Mouse (Mus musculus) heart, postnatal 25 days (tissue): Measurements from ENCODE around the gene Map3k13. TPM values are rescaled to one million over a fixed set of nuclear protein-coding genes. Genes with fewer than 3 reads are reported as not detected.
"Not testable (repeated sequence)": the region's sequence is repeated elsewhere in the genome, so short reads cannot be mapped to it uniquely, and the experiment has no call there.

Experiments
- DNase-seq: peaks from one replicate; pipeline ENCODE4 v3.0.0; 2022; ENCODE audit warnings: low spot score
- intact Hi-C: fragments of 180-260 bp; cut with DNase I; formaldehyde crosslinking; loops from one replicate; pipeline ENCODE4 v1.15.1; 2025
- total RNA-seq, 2 experiments: library from RNA; stranded (reverse); gene quantifications; 2 replicates each; pipeline ENCODE4 v1.2.3; 2021

The Map3k13 gene
- total RNA-seq: under 1 TPM; 0.81 to 0.89 TPM

- intact Hi-C loops: loop anchor here (2.0 kb wide), 1 partner anchor 21 kb away; no protein-coding TSS in a partner anchor
- DNase-seq: peak; percentile 90
Measured at GRCm38 (mm10) chr16:21793875-21794696, at the start of gene Map3k13. TSS of gene Map3k13 (plus strand) at chr16:21794346.

- DNase-seq: no peak
- intact Hi-C loops: no loop called here
Measured at GRCm38 (mm10) chr16:21758447-21758846, 35.7 kb upstream of the Map3k13 start.

- intact Hi-C loops: loop anchor here (5.0 kb wide), 1 partner anchor 281 kb away; no protein-coding TSS in a partner anchor
- no peak for DNase-seq
Measured at GRCm38 (mm10) chr16:21768255-21768654, 25.9 kb upstream of the Map3k13 start.

GRCm38 (mm10) chr16:21769667-21770066, 24.5 kb upstream of the Map3k13 start:
- intact Hi-C loops: loop anchor here (1.0 to 5.0 kb wide), 2 partner anchors 45 to 282 kb away; no protein-coding TSS in a partner anchor
- DNase-seq: no peak

GRCm38 (mm10) chr16:21774725-21775124, 19.4 kb upstream of the Map3k13 start:
- intact Hi-C loops: no loop called here
- DNase-seq: no peak

- no peak for DNase-seq
- intact Hi-C loops: no loop called here
Measured at GRCm38 (mm10) chr16:21778293-21778866, 15.8 kb upstream of the Map3k13 start.

- intact Hi-C loops: no loop called here
- DNase-seq: no peak
Measured at GRCm38 (mm10) chr16:21779149-21779548, 15.0 kb upstream of the Map3k13 start.

GRCm38 (mm10) chr16:21781277-21781676, 12.9 kb upstream of the Map3k13 start:
- intact Hi-C loops: no loop called here
- DNase-seq: no peak

- no peak for DNase-seq
- intact Hi-C loops: no loop called here
Measured at GRCm38 (mm10) chr16:21781895-21782294, 12.3 kb upstream of the Map3k13 start.

GRCm38 (mm10) chr16:21782807-21783206, 11.3 kb upstream of the Map3k13 start:
- intact Hi-C loops: no loop called here
- DNase-seq: no peak

- DNase-seq: no peak
- intact Hi-C loops: no loop called here
Measured at GRCm38 (mm10) chr16:21785000-21785399, 9.1 kb upstream of the Map3k13 start.

- intact Hi-C loops: no loop called here
- DNase-seq: no peak
Measured at GRCm38 (mm10) chr16:21786317-21786716, 7.8 kb upstream of the Map3k13 start.

GRCm38 (mm10) chr16:21787516-21788353, 6.4 kb upstream of the Map3k13 start, which contains the start of gene Ehhadh:
TSS of gene Ehhadh (minus strand) at chr16:21787807.
- DNase-seq: peak; percentile 65
- intact Hi-C loops: no loop called here

- DNase-seq: no peak
- intact Hi-C loops: no loop called here
Measured at GRCm38 (mm10) chr16:21788581-21788980, 5.6 kb upstream of the Map3k13 start.

- no peak for DNase-seq
- intact Hi-C loops: no loop called here
Measured at GRCm38 (mm10) chr16:21789180-21789579, 5.0 kb upstream of the Map3k13 start.

GRCm38 (mm10) chr16:21790469-21790868, 3.7 kb upstream of the Map3k13 start:
- intact Hi-C loops: no loop called here
- no peak for DNase-seq

- intact Hi-C loops: no loop called here
- no peak for DNase-seq
Measured at GRCm38 (mm10) chr16:21791779-21792178, 2.4 kb upstream of the Map3k13 start.

GRCm38 (mm10) chr16:21793080-21793810, 901 bp upstream of the Map3k13 start:
- intact Hi-C loops, DNase-seq: not testable (repeated sequence)

- DNase-seq: no peak
- intact Hi-C loops: loop anchor here (2.0 to 5.0 kb wide), 2 partner anchors 22 to 153 kb away; partner anchors contain the start of gene Tmem41a
Measured at GRCm38 (mm10) chr16:21794697-21795045, 525 bp downstream of the Map3k13 start.

- DNase-seq: no peak
- intact Hi-C loops: loop anchor here (2.0 to 5.0 kb wide), 2 partner anchors 22 to 152 kb away; partner anchors contain the start of gene Tmem41a
Measured at GRCm38 (mm10) chr16:21795071-21795470, 925 bp downstream of the Map3k13 start.
